Mouse (Mus musculus) forebrain, embryonic 11.5 days (tissue): ENCODE data around the gene Xrcc1. TPM values are rescaled to one million over a fixed set of nuclear protein-coding genes. Genes with fewer than 3 reads are reported as not detected.

Experiments
- ATAC-seq: fragments of 200-750 bp; cut with Nextera tagmentation; replicated peaks from 2 replicates; pipeline ENCODE4 v1.8.0; 2017; ENCODE audit warnings: moderate TSS enrichment; ENCODE audit not compliant: low FRiP score
- DNase-seq: peaks from one replicate; pipeline ENCODE4 v3.0.0-alpha.2; 2017; ENCODE audit warnings: low spot score
- H3K27ac ChIP-seq: fragments of 300-500 bp; sonication (generic); 2 replicates; pipeline ENCODE4 v1.5.1; 2014; ENCODE audit warnings: low read depth, low read length
- H3K27me3 ChIP-seq: fragments of 300-500 bp; sonication (generic); 2 replicates; pipeline ENCODE4 v1.6.1; 2014; ENCODE audit warnings: mild to moderate bottlenecking, low read length, mixed read lengths; ENCODE audit not compliant: control insufficient read depth, insufficient read depth
- H3K36me3 ChIP-seq: fragments of 300-500 bp; sonication (generic); 2 replicates; pipeline ENCODE4 v1.6.1; 2014; ENCODE audit warnings: mild to moderate bottlenecking, low read length, moderate library complexity, mixed read lengths; ENCODE audit not compliant: control insufficient read depth, insufficient read depth
- H3K4me1 ChIP-seq: fragments of 300-500 bp; sonication (generic); replicated peaks from 2 replicates; pipeline ENCODE4 v1.6.1; 2014; ENCODE audit warnings: low read length, mixed read lengths; ENCODE audit not compliant: control insufficient read depth, insufficient read depth
- H3K4me2 ChIP-seq: fragments of 300-500 bp; sonication (generic); 2 replicates; pipeline ENCODE4 v1.6.1; 2014; ENCODE audit warnings: low read depth, mild to moderate bottlenecking, low read length, moderate library complexity, mixed read lengths; ENCODE audit not compliant: severe bottlenecking
- H3K4me3 ChIP-seq: fragments of 300-500 bp; sonication (generic); 2 replicates; pipeline ENCODE4 v1.5.1; 2014; ENCODE audit warnings: low read depth, low read length
- H3K9ac ChIP-seq: fragments of 300-500 bp; sonication (generic); 2 replicates; pipeline ENCODE4 v1.6.1; 2014; ENCODE audit warnings: low read length
- H3K9me3 ChIP-seq: fragments of 300-500 bp; sonication (generic); 2 replicates; pipeline ENCODE4 v1.6.1; 2016; ENCODE audit warnings: low read length, mixed read lengths; ENCODE audit not compliant: control insufficient read depth
- WGBS: fragments of 180-500 bp; shearing (Covaris S2); extraction: QIAGEN DNeasy Blood & Tissue Kit; methylation state at CpG from one replicate; pipeline ENCODE4 v1.1.7; 2014; 5-methylcytosine and 5-hydroxymethylcytosine counted together
- polyA plus RNA-seq: library from polyadenylated mRNA; unstranded; fragments of >200 nt; fragmentation: Nextera tagmentation; extraction: Ambion mirVana; gene quantifications from 2 replicates; pipeline ENCODE4 v1.2.1, GENCODE M21; 2014

The Xrcc1 gene
- polyA plus RNA-seq, 1 experiment from 2014 or later = 140 TPM

- Histone ChIP-seq H3K9ac (peak overlapping the region; percentile 72), H3K4me1 (peaks cover 6% of the 10 kb centered on the region; the same call in 1 of the 2 replicates), H3K4me3 (peak overlapping the region; percentile 61), H3K36me3 (no peaks in the 10 kb centered on the region), H3K27me3 (no peaks in the 10 kb centered on the region), H3K4me2 (peak overlapping the region; percentile 75), H3K27ac (no peak overlapping the region), H3K9me3 (no peaks in the 10 kb centered on the region)
- under 1% methylated on average over 13 of the region's 13 CpGs for WGBS
- DNase-seq = no peak
- ATAC-seq = no peak; the same call in 1 of the 2 replicates
Measured at GRCm38 (mm10) chr7:24594309-24594803, 48.3 kb downstream of the Xrcc1 start.

DNA sequence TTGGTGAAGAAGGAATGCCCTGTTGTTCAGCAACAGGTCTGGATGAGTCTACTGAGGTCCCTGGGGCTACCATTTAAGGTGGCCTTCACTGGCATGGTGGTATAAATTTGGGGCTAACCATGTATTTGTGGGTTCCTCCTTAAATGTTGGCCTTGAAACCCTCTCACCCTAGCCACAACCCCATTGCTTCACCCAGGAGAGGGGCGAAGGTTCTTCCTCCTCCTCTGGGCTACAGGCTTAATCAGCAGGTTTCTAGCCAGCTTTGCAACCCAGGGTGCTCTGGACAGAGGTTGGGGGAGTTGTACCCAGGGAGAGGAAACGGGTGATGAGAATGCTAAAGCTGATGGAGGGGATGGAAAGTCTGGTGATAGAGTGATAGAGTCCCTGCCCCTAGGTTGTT, 49.4 kb downstream of the Xrcc1 start:
- 66% methylated on average over 2 of the region's 2 CpGs for WGBS

DNA sequence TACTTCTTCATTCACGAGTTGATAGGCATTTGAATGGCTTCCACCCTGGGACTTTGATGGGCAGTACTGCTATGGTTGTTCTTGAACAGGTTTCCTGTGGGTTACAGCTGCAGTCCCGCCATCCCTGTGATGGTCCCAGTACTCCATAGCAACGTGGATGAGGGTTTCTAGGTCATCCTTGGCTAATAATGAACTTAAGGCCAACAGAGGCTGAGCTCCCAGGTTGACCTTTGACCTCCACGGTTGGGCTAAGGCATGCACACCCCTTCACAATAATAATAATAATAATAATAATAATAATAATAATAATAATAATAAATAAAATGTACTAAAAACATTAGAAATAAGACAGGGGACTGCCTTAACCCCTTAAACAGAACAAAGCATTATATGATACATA, 52.0 kb downstream of the Xrcc1 start:
- Histone ChIP-seq H3K36me3 (no peaks in the 10 kb centered on the region), H3K27me3 (no peaks in the 10 kb centered on the region), H3K4me1 (peaks cover 8% of the 10 kb centered on the region; the same call in 1 of the 2 replicates), H3K4me2 (no peak overlapping the region), H3K9ac (no peak overlapping the region), H3K9me3 (no peaks in the 10 kb centered on the region), H3K4me3 (no peak overlapping the region), H3K27ac (no peak overlapping the region)
- ATAC-seq (no peak), DNase-seq (no peak)
- WGBS = 68% methylated on average over 4 of the region's 4 CpGs

More for the DNA sequence above, 49.4 kb downstream of the Xrcc1 start:
- DNase-seq (no peak), ATAC-seq (no peak)
- Histone ChIP-seq H3K36me3 (no peaks in the 10 kb centered on the region), H3K9me3 (no peaks in the 10 kb centered on the region), H3K27me3 (no peaks in the 10 kb centered on the region), H3K4me2 (no peak overlapping the region), H3K4me1 (peaks cover 6% of the 10 kb centered on the region; the same call in 1 of the 2 replicates), H3K27ac (no peak overlapping the region), H3K9ac (no peak overlapping the region), H3K4me3 (no peak overlapping the region)

DNA sequence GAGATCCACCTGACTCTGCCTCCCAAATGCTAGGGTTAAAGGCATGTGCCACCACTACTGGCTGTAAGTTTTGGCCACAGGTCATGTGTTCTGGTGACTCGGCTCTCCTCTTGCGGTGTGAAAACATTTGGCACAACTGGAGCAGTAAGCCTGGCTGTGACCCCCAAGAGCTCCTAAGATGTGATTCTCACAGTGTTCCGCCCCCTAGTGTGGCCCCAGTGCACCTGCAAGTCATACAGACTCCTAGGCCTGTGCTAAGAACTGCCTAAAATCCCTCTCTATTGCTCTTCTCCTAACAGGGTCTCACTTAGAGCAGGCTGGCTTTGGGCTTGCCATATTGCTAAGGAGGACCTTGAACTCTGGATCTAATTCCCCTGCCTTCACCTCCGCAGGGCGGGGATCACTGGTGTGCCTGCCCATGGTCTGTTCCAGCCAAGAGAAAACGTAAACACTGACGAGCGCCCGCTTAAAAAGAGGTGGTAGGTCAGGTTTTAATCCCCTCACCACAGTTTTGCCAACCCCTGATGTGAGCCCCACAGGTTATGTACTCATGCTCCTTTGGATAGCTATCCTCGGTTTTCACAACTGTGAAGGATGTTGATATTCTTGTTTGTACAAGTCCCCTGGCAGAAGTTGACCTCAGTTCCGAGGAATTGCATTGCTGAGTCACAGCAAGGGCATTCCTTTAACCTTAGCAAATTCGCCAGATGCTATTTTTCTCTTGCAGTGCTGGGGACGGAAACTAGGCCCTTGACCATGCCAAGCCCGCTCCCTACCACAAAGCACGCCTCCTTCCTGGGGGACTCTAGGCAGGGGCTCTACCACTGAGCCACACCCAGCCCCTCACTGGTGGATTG, 53.4 kb downstream of the Xrcc1 start:
- Histone ChIP-seq H3K4me2 (no peak overlapping the region), H3K36me3 (no peaks in the 10 kb centered on the region), H3K4me3 (no peak overlapping the region), H3K27ac (no peak overlapping the region), H3K9ac (no peak overlapping the region), H3K9me3 (no peaks in the 10 kb centered on the region), H3K27me3 (no peaks in the 10 kb centered on the region), H3K4me1 (peaks cover 7% of the 10 kb centered on the region; the same call in 1 of the 2 replicates)
- no peak for DNase-seq
- ATAC-seq = no peak
- WGBS = 78% methylated on average over 15 of the region's 15 CpGs

DNA sequence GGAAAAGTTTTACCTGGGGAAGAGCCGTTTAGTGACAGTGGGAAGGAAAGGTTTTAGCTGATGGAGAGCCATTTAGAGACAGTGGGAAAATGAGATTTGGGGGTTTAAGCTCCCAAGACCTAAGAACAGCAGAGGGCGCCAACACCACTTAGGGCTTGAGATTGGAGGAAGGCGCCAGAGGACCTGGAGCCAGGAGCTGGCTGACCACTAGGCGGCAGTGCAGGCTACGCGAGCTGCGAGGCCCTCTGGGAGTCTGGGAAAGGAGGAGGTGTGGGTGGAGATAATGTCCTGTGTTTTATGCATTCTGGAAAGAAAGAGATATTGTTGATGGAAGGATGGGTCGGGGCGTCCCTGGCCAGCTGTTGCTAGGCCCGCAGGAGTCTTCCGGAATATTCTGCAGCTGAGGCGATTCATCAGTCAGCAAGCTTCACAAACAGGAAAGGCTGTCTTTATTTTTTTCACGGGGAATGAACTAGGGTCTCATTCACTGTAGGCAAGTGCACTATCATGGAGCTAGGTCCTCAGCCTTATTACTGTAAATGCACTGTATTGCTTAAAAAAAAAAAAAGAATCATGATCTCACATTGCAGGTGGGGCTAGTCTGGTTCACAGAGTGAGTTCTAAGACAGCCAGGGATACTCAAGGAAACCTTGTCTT, 55.0 kb downstream of the Xrcc1 start:
- no peak overlapping the region for H3K4me3 ChIP-seq
- H3K36me3 ChIP-seq = no peaks in the 10 kb centered on the region
- H3K4me1 ChIP-seq = 0 out of 2 replicates have a peak, but pooled peaks cover 2% of the 10 kb centered on the region
- H3K9ac ChIP-seq = no peak overlapping the region; the same call in 1 of the 2 replicates
- H3K27ac ChIP-seq = no peak overlapping the region
- peak; percentile 97 for DNase-seq
- peak overlapping the region; percentile 37; the same call in 1 of the 2 replicates for H3K4me2 ChIP-seq
- no peaks in the 10 kb centered on the region for H3K27me3 ChIP-seq
- no peaks in the 10 kb centered on the region for H3K9me3 ChIP-seq
- ATAC-seq = peak; percentile 89
- WGBS = 9% methylated on average over 13 of the region's 13 CpGs

DNA sequence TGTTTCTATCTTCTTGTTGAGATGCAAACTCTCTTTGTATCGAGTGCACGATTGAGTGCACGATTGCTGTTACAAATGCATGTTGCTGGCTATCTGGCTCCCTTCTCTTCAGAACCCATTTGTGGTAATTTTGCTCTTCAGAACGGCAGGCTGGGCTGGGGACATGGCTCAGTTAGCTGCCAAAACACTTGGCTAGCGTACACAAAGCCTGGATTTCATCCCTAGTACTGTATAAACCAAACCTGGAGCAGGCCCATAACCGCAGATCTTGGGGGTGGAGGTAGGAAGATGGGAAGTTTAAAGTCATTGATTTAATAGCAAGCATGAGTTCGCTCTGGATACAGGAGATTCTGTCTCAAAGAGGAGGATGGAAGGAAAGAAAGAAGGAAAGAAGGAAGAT, 59.5 kb downstream of the Xrcc1 start:
- Histone ChIP-seq H3K4me3 (no peak overlapping the region), H3K27ac (no peak overlapping the region), H3K4me1 (peaks cover 6% of the 10 kb centered on the region; the same call in 1 of the 2 replicates), H3K27me3 (peaks cover 11% of the 10 kb centered on the region), H3K36me3 (no peaks in the 10 kb centered on the region), H3K9me3 (no peaks in the 10 kb centered on the region), H3K4me2 (no peak overlapping the region), H3K9ac (no peak overlapping the region)
- 88% methylated on average over 7 of the region's 7 CpGs for WGBS
- ATAC-seq = no peak
- DNase-seq = no peak

DNA sequence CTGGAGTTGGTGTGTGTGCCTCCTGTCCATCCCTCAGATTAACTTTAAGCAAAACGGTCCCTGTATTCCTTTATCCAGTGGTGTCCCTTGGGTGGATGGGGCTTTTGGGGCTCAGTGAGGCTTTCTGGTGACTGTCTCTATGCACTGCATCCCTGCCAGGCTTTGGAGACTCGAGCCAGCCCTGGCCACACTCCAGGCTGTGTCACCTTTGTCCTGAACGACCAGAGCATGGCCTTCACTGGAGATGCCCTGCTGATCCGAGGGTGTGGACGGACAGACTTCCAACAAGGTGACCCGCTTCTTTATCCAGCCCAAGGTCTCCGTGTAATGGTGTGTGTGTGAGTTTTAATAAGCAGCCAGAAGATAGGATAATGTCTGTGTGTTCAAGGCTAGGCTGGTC, 60.0 kb downstream of the Xrcc1 start:
- Histone ChIP-seq H3K4me1 (peaks cover 7% of the 10 kb centered on the region; the same call in 1 of the 2 replicates), H3K4me2 (no peak overlapping the region), H3K36me3 (no peaks in the 10 kb centered on the region), H3K4me3 (no peak overlapping the region), H3K9me3 (no peaks in the 10 kb centered on the region), H3K9ac (no peak overlapping the region), H3K27ac (no peak overlapping the region), H3K27me3 (peaks cover 15% of the 10 kb centered on the region)
- 87% methylated on average over 7 of the region's 7 CpGs for WGBS
- ATAC-seq = no peak
- DNase-seq = no peak

DNA sequence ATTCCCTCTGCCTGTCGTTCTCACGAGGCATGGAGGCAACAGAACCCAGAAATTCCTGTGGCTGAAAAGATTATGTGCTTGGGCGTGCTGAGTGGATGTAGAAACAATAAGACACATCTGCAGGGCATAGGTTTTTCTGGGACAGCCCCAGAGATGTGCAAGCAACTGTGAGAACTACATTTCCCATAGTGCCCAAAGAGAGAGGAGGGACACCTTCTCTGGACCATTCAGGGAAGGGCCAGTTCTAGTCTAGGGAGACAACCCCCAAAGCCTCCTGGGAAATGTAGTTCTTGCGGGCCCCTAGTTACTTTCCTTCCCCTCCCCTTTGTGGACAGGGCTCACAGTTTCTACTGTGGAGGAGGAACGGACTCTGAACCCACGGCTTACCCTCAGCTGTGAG, 61.9 kb downstream of the Xrcc1 start:
- ATAC-seq = peak; percentile 63
- Histone ChIP-seq H3K27ac (no peak overlapping the region), H3K4me1 (peaks cover 8% of the 10 kb centered on the region; the same call in 1 of the 2 replicates), H3K9me3 (no peaks in the 10 kb centered on the region), H3K4me2 (no peak overlapping the region), H3K27me3 (peaks cover 34% of the 10 kb centered on the region), H3K4me3 (no peak overlapping the region), H3K36me3 (no peaks in the 10 kb centered on the region), H3K9ac (no peak overlapping the region)
- WGBS = 50% methylated on average over 6 of the region's 6 CpGs
- DNase-seq = no peak
